Mouse (Mus musculus) heart, postnatal 0 days (tissue): Measurements from ENCODE around the gene Lmx1a. TPM values are rescaled to one million over a fixed set of nuclear protein-coding genes. Genes with fewer than 3 reads are reported as not detected.

Source experiments
- ATAC-seq: fragments of 200-750 bp; cut with Nextera tagmentation; 2 replicates; pipeline ENCODE4 v1.8.0; 2017; ENCODE audit warnings: low read depth, moderate number of reproducible peaks, moderate library complexity; ENCODE audit not compliant: insufficient read depth
- DNase-seq: peaks from one replicate; pipeline ENCODE4 v3.0.0-alpha.2; 2016; ENCODE audit warnings: low spot score
- H3K27ac ChIP-seq: fragments of 300-500 bp; sonication (generic); 2 replicates; pipeline ENCODE4 v1.5.1; 2014; ENCODE audit warnings: low read depth, mild to moderate bottlenecking
- H3K27me3 ChIP-seq: fragments of 300-500 bp; sonication (generic); 2 replicates; pipeline ENCODE4 v1.6.1; 2014; ENCODE audit warnings: low read length, mixed read lengths; ENCODE audit not compliant: control insufficient read depth, insufficient read depth
- H3K36me3 ChIP-seq: fragments of 300-500 bp; sonication (generic); replicated peaks from 2 replicates; pipeline ENCODE4 v1.6.1; 2014; ENCODE audit warnings: low read length, mixed read lengths; ENCODE audit not compliant: control insufficient read depth, insufficient read depth
- H3K4me1 ChIP-seq: fragments of 300-500 bp; sonication (generic); 2 replicates; pipeline ENCODE4 v1.6.1; 2014; ENCODE audit warnings: antibody characterized with exemption; ENCODE audit not compliant: control insufficient read depth, insufficient read depth
- H3K4me2 ChIP-seq: fragments of 300-500 bp; sonication (generic); 2 replicates; pipeline ENCODE4 v1.6.1; 2014; ENCODE audit warnings: low read depth, mild to moderate bottlenecking, low read length, moderate library complexity
- H3K4me3 ChIP-seq: fragments of 300-500 bp; sonication (generic); 2 replicates; pipeline ENCODE4 v1.5.1; 2014; ENCODE audit warnings: low read depth, low read length
- H3K9ac ChIP-seq: fragments of 300-500 bp; sonication (generic); replicated peaks from 2 replicates; pipeline ENCODE4 v1.6.1; 2014; ENCODE audit warnings: low read depth, low read length, mixed read lengths
- H3K9me3 ChIP-seq: fragments of 300-500 bp; sonication (generic); replicated peaks from 2 replicates; pipeline ENCODE4 v1.6.1; 2016; ENCODE audit warnings: low read length; ENCODE audit not compliant: control insufficient read depth
- CTCF ChIP-seq: IDR thresholded peaks from 2 replicates; pipeline ENCODE4 v1.5.1; 2016; ENCODE audit warnings: antibody characterized with exemption, control low read depth, low read depth
- EP300 ChIP-seq: IDR thresholded peaks from 2 replicates; pipeline ENCODE4 v1.6.1; 2016; ENCODE audit warnings: antibody characterized with exemption, low read depth
- WGBS: fragments of 180-500 bp; shearing (Covaris S2); extraction: QIAGEN DNeasy Blood & Tissue Kit; methylation state at CpG from one replicate; pipeline ENCODE4 v1.1.7; 2014; 5-methylcytosine and 5-hydroxymethylcytosine counted together
- polyA plus RNA-seq: library from polyadenylated mRNA; unstranded; fragments of >200 nt; fragmentation: Nextera tagmentation; extraction: Ambion mirVana; gene quantifications from 2 replicates; pipeline ENCODE4 v1.2.1, GENCODE M21; 2015
- total RNA-seq: library from RNA; depleted of rRNA; stranded (reverse); fragments of >200 nt; gene quantifications from 2 replicates; pipeline ENCODE4 v1.2.3, GENCODE M21; 2014; ENCODE audit warnings: low replicate concordance

Gene Lmx1a
- total and polyA plus RNA-seq, 2 experiments from 2014 or later: 0.04 TPM; not detected in 1

- Histone ChIP-seq H3K36me3 (no peaks in the 10 kb centered on the region), H3K4me2 (no peak overlapping the region), H3K27ac (no peak overlapping the region), H3K9me3 (no peaks in the 10 kb centered on the region), H3K4me3 (no peak overlapping the region), H3K4me1 (no peaks in the 10 kb centered on the region), H3K27me3 (peaks cover 31% of the 10 kb centered on the region), H3K9ac (no peak overlapping the region)
- no peak for ATAC-seq
- TF ChIP-seq CTCF: no peak
- TF ChIP-seq EP300: no peak
- DNase-seq: no peak
- WGBS: 57% methylated on average over 7 of the region's 7 CpGs
Measured at GRCm38 (mm10) chr1:167804836-167805235, 115.8 kb downstream of the Lmx1a start.

GRCm38 (mm10) chr1:167811141-167811540, 122.1 kb downstream of the Lmx1a start:
- H3K9me3 ChIP-seq: no peaks in the 10 kb centered on the region
- no peaks in the 10 kb centered on the region for H3K36me3 ChIP-seq
- no peaks in the 10 kb centered on the region for H3K4me1 ChIP-seq
- DNase-seq (no peak), ATAC-seq (no peak)
- WGBS: 60% methylated on average over 4 of the region's 4 CpGs
- H3K4me3 ChIP-seq: no peak overlapping the region
- no peak overlapping the region for H3K27ac ChIP-seq
- no peak overlapping the region for H3K9ac ChIP-seq
- no peaks in the 10 kb centered on the region; the same call in 1 of the 2 replicates for H3K27me3 ChIP-seq
- TF ChIP-seq EP300 (no peak), CTCF (no peak)
- H3K4me2 ChIP-seq: no peak overlapping the region

GRCm38 (mm10) chr1:167815166-167815565, 126.1 kb downstream of the Lmx1a start:
- no peaks in the 10 kb centered on the region for H3K9me3 ChIP-seq
- no peaks in the 10 kb centered on the region for H3K27me3 ChIP-seq
- no peak overlapping the region for H3K9ac ChIP-seq
- TF ChIP-seq CTCF (no peak), EP300 (no peak)
- H3K36me3 ChIP-seq: no peaks in the 10 kb centered on the region
- H3K4me3 ChIP-seq: no peak overlapping the region
- WGBS: 73% methylated on average over 4 of the region's 4 CpGs
- H3K4me1 ChIP-seq: no peaks in the 10 kb centered on the region
- DNase-seq (no peak), ATAC-seq (no peak)
- H3K4me2 ChIP-seq: no peak overlapping the region
- H3K27ac ChIP-seq: no peak overlapping the region

GRCm38 (mm10) chr1:167817028-167817427, 128.0 kb downstream of the Lmx1a start:
- WGBS: 56% methylated on average over 6 of the region's 6 CpGs
- ATAC-seq: no peak

GRCm38 (mm10) chr1:167817616-167818015, 128.6 kb downstream of the Lmx1a start:
- Histone ChIP-seq H3K36me3 (no peaks in the 10 kb centered on the region), H3K9ac (no peak overlapping the region), H3K9me3 (no peaks in the 10 kb centered on the region), H3K4me1 (no peaks in the 10 kb centered on the region), H3K4me3 (no peak overlapping the region), H3K27ac (no peak overlapping the region), H3K4me2 (no peak overlapping the region), H3K27me3 (no peaks in the 10 kb centered on the region)
- 8% methylated on average over 1 of the region's 1 CpGs for WGBS
- DNase-seq (no peak), ATAC-seq (no peak)
- TF ChIP-seq EP300: no peak
- TF ChIP-seq CTCF: no peak

More at GRCm38 (mm10) chr1:167817028-167817427, 128.0 kb downstream of the Lmx1a start:
- Histone ChIP-seq H3K4me2 (no peak overlapping the region), H3K9me3 (no peaks in the 10 kb centered on the region), H3K9ac (no peak overlapping the region), H3K27ac (no peak overlapping the region), H3K36me3 (no peaks in the 10 kb centered on the region), H3K4me1 (no peaks in the 10 kb centered on the region), H3K27me3 (no peaks in the 10 kb centered on the region), H3K4me3 (no peak overlapping the region)
- TF ChIP-seq CTCF: no peak
- no peak for TF ChIP-seq EP300
- no peak for DNase-seq

- ATAC-seq (no peak), DNase-seq (no peak)
- TF ChIP-seq EP300 (no peak), CTCF (no peak)
- WGBS: 88% methylated on average over 6 of the region's 6 CpGs
- Histone ChIP-seq H3K27me3 (no peaks in the 10 kb centered on the region), H3K4me3 (no peak overlapping the region), H3K27ac (no peak overlapping the region), H3K36me3 (no peaks in the 10 kb centered on the region), H3K9me3 (no peaks in the 10 kb centered on the region), H3K4me1 (no peaks in the 10 kb centered on the region), H3K4me2 (no peak overlapping the region), H3K9ac (no peak overlapping the region)
Measured at GRCm38 (mm10) chr1:167820031-167820430, 131.0 kb downstream of the Lmx1a start.
